Mouse (Mus musculus) c-Kit-positive CD71-positive TER-119-positive erythroid progenitor cells, embryonic 14.5 days (primary cell): ENCODE data around the gene Gtsf1.

Experiments
- DNase-seq: peaks from one replicate; pipeline ENCODE4 v3.0.0-alpha.2; 2013; ENCODE audit warnings: low spot score

The Gtsf1 gene

DNA sequence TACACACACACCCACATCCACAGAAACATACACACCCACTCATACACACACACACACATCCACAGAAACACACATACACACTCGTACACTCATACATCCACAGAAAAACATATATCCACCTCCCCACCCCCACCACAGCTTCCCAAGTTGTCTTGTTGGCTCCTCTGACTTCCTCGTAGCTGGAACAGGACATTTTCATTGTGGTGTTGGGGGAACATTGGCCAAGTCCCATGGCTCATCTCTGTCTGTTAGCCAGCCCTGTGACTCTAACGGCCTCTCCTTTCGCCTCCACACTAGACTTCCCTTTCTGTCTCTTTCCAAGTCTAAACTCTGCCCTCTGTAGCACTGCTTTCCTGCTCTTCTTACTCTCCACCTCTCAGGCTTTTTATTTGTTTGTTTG, 72.5 kb downstream of the Gtsf1 start:
- DNase-seq = no peak

DNA sequence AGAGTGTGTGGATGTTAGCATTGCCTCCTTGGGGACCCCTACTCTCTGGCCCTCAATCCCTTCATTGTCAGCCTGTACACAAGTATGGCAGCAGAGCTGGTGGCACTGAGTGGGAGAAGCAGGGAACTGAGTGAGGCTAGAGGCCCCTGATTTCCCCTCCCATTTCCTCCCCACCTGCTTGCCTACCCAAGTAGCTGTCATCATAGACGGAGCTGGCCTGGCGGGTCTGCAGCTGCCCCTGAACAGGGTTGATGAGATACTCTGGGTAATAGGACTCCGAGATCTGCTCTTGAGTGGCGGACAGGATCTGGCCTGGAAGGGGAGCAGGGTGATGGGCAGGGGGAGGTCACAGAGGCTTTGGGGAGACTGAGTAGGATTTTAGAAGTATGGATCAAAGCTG, 74.1 kb downstream of the Gtsf1 start:
- no peak for DNase-seq

DNA sequence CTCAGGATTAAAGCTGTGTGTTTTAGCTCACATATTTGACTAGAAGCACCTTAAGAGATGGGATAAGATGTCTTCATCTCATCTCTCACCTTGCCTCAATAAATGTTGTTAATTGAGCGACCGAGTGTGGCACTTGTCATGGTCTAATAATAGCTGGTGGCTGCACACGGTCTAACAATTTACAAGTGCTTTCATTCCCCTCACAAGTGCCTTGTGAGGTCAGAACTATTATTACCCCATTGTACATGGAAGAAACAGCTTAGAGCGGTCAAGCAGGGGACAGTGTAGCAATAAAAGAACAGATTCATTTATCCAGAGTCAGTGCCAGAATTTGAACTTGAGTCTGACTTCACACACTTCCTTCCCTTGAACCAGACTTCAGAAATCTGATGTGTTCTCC, 74.8 kb downstream of the Gtsf1 start:
- no peak for DNase-seq

DNA sequence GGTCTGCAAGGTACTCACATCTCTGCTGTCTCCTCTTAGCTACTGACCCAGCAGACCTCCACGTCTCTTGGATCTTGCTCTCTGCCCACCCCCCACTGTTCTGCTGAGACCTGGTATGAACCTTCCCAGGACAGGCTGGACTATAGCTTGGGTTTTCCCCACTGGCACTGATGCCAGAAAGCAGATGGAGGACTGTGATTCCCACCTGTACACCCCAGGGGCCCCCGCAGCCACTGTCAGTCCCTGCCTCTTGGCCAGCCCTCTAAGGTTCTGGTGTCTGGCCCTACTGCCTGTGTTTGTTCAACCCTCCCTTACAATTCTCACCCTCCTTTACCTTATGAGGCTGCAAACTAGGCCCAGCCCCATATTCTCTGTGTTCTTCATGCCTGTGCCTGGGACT, 75.6 kb downstream of the Gtsf1 start:
- DNase-seq = no peak

DNA sequence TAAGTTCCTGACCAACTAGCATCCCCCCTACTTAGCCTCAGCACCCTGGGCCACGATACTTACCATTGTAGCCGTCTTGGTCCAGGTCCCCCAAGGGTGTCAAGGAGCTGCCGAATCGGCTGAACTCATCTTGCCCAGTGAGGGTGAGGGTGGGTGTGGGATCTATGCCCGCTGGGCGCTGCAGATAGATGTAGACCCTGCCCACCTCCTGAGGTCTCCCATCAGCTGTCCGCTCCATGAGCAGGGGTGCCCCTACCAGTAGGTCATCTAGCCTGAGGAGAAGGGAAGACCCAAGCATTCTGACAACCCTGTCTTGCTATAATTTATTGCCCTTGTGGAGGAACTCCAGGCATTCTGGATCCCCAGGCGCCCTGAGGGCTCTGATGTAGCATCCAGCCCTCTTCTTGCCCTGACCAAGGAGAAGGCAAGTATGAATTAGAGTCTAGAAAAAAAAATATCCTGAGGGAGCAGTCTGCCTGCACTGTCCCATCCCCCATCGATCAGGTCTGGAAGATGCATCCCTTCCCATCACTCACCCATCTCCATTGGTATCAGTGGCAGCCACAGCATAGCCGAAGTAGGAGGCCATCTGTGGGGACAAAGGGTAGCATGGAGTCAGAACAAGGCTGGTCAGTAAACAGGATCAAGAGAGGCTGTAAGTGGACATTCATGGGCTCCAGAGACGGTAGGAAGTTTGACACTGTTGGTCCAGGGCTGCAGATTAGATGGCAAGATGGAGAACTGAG, 76.6 kb downstream of the Gtsf1 start:
- DNase-seq = no peak

DNA sequence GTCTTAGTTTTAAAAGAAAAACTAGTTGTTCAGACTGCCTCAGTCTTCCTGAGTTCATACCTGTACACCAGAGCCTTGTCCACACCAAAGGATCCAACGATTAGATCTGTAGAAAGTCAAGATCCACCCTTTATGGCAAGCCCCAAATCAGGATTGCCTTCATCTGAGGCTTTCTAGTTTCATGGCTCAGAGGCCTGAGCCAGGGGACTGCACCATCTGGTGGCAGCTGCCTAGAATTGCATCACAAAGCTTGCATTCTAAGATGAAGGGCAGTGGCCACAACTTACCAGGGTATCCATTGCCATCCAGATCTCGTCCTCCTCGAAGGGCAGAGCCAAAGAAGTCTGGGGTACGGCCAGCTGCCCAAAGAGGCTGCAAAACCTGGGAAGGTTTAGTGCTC, 77.4 kb downstream of the Gtsf1 start:
- DNase-seq = no peak
